Mouse (Mus musculus): ENCODE data around the gene Ska3.
"Not testable (repeated sequence)": the region's sequence is repeated elsewhere in the genome, so short reads cannot be mapped to it uniquely, and the experiment has no call there.

The Ska3 gene

GRCm38 (mm10) chr14:57825788-57826751, at the start of gene Ska3, which contains the start of gene Mrpl57:
Ska3 (minus strand) TSS chr14:57826185.
Mrpl57 (plus strand) TSS chr14:57826234.
- peak; percentile 94 for DNase-seq

- no peak for DNase-seq
Measured at GRCm38 (mm10) chr14:57866676-57867276, 40.8 kb upstream of the Ska3 start.

- DNase-seq = no peak
Measured at GRCm38 (mm10) chr14:57865256-57865655, 39.3 kb upstream of the Ska3 start.

GRCm38 (mm10) chr14:57863129-57863528, 37.1 kb upstream of the Ska3 start:
- no peak for DNase-seq

GRCm38 (mm10) chr14:57861987-57862412, 36.0 kb upstream of the Ska3 start:
- DNase-seq = no peak

- DNase-seq = no peak
Measured at GRCm38 (mm10) chr14:57859520-57859919, 33.5 kb upstream of the Ska3 start.

GRCm38 (mm10) chr14:57858601-57859000, 32.6 kb upstream of the Ska3 start:
- no peak for DNase-seq

GRCm38 (mm10) chr14:57856037-57856436, 30.1 kb upstream of the Ska3 start:
- not testable (repeated sequence) for DNase-seq

- no peak for DNase-seq
Measured at GRCm38 (mm10) chr14:57852961-57853360, 27.0 kb upstream of the Ska3 start.

- DNase-seq = no peak
Measured at GRCm38 (mm10) chr14:57850330-57850729, 24.3 kb upstream of the Ska3 start.

- no peak for DNase-seq
Measured at GRCm38 (mm10) chr14:57848646-57849045, 22.7 kb upstream of the Ska3 start.

GRCm38 (mm10) chr14:57848061-57848460, 22.1 kb upstream of the Ska3 start:
- DNase-seq = not testable (repeated sequence)

- no peak for DNase-seq
Measured at GRCm38 (mm10) chr14:57844535-57844934, 18.6 kb upstream of the Ska3 start.

GRCm38 (mm10) chr14:57835157-57835556, 9.2 kb upstream of the Ska3 start:
- DNase-seq = no peak

- no peak for DNase-seq
Measured at GRCm38 (mm10) chr14:57833526-57833925, 7.5 kb upstream of the Ska3 start.

- no peak for DNase-seq
Measured at GRCm38 (mm10) chr14:57827284-57827683, 1.3 kb upstream of the Ska3 start.

- no peak for DNase-seq
Measured at GRCm38 (mm10) chr14:57820839-57821238, 5.1 kb downstream of the Ska3 start.

- no peak for DNase-seq
Measured at GRCm38 (mm10) chr14:57811844-57812243, 14.1 kb downstream of the Ska3 start.

GRCm38 (mm10) chr14:57810886-57811285, 15.1 kb downstream of the Ska3 start:
- DNase-seq = no peak

GRCm38 (mm10) chr14:57808558-57808957, 17.4 kb downstream of the Ska3 start:
- DNase-seq = peak; percentile 70

- no peak for DNase-seq
Measured at GRCm38 (mm10) chr14:57803731-57804130, 22.3 kb downstream of the Ska3 start.

GRCm38 (mm10) chr14:57797991-57798931, 27.7 kb downstream of the Ska3 start, which contains the start of gene Sap18:
Sap18 (plus strand) TSS chr14:57798180.
- peak; percentile 98 for DNase-seq

GRCm38 (mm10) chr14:57797551-57797950, 28.4 kb downstream of the Ska3 start:
- peak; percentile 17 for DNase-seq
